Mouse (Mus musculus): ENCODE results near the gene Rpl7l1. TPM values are rescaled to one million over a fixed set of nuclear protein-coding genes. Genes with fewer than 3 reads are reported as not detected.
A peak's percentile ranks its signal among the peaks of the same experiment; 100 is the strongest.

Gene Rpl7l1
- polyA plus RNA-seq, 1 experiment = 46.0 TPM

- DNase-seq (ENCODE audit: extremely low spot score in 1 of 2, low spot score in 1 of 2) = no peak
These were observed 596 bp downstream of the Rpl7l1 start for GRCm38 (mm10) chr17:46781876-46782275.

DNA sequence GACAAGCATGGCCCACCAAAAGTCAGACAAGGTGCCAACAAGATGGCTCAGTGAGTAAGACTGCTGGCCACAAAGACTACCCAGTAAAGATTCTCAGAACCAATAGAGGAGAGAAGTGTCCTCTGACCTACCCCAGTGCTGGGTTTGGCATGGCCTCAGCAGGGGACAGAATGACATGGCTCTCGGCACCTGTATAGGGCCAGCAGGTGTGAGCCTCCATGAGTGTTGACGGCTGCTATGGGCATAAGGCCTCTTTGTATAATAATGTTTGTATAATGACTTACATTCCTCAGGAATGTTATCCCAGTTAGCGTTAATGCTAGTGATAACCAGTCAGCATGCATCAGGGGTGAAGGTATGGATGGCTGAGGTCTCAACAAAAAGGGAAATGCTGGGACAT is 6.4 kb downstream of the Rpl7l1 start:
- no peak for DNase-seq (ENCODE audit: extremely low spot score in 1 of 2, low spot score in 1 of 2)

DNA sequence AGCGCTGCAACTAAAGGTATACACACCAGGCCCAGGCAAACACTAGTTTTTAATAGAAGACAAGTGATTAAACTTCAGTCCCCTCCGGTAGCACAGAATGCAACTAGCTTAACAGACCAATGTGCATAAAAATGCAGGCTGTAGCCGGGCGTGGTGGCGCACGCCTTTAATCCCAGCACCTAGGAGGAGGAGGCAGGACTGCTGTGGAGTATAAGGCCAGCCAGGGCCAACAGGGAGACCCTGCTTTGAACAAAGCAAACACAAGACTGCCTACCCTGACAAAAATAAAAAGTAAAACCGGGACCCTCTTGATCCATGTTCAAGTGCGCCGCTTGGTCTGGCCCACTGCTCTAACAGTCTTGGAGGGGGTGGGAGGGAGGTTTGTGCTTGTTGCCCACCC is 7.4 kb downstream of the Rpl7l1 start:
- DNase-seq (ENCODE audit: extremely low spot score in 1 of 2, low spot score in 1 of 2) = no peak

DNA sequence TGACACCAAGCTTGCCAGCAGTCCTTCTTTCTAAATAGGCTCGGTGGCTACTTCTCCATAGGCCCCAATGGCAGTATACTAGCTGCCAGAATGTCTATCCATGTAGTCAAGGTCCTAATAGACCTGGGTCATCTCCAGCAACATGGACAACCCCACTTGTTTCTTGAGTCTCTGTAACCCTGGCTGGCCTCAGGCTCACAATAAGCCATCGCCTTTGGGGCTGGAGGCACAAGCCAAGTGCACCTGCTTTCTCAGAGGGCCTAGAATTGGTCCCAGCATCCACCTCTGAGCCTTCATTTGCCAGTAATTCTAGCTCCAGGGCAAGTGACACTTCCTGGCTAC is 8.4 kb downstream of the Rpl7l1 start:
- DNase-seq (ENCODE audit: extremely low spot score in 1 of 2, low spot score in 1 of 2) = no peak

GRCm38 (mm10) chr17:46773278-46774130 is 9.0 kb downstream of the Rpl7l1 start:
- no peak for DNase-seq (ENCODE audit: extremely low spot score in 1 of 2, low spot score in 1 of 2)

DNA sequence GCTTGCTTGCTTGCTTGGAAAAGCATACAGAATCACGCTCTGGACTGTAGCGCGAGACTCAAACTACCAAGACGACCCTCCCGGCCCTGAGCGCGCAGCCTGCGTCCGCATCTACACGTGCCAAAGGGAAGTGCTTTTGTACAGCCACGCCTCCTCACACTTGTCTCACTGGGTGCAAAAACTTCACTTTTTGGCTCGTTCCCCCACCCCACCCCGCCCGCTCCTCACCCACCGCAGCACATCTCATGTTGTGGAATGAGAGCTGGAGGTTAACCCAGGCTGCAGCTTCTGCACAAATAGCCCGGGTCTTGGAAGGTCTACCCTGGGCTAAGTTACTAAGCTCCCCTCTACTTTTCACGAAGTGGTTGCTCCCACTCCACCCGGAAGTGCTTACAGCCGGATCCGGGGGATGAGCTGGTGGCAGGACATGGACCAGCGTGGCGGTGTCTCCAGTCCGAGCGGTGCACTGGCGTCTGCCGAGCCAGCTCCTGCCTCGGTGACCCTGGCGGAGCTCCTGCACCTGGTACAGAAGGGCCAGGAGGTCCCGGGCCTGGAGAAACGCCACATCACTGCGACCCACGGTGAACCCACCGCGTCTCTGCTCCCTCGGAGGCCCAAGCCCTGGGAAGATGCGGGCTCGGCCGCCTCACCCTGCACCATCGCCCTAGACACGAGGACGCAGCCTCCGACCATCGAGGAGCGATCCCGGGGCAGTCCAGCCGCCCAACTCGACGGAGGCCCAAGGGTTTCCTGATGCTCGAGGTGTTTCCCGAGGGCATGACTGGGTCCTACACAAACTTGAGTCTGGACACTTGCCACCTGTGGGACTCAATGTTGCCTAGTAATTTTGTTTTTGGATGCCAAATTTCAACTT is 9.8 kb downstream of the Rpl7l1 start, which contains the start of gene 2310039H08Rik:
Gene 2310039H08Rik (plus strand): TSS at position 232 of the 874 bp plus-strand sequence.
- DNase-seq (ENCODE audit: extremely low spot score in 1 of 2, low spot score in 1 of 2) = peak; percentile 67 to 84

- no peak for DNase-seq (ENCODE audit: extremely low spot score in 1 of 2, low spot score in 1 of 2)
These were observed 10.5 kb downstream of the Rpl7l1 start for GRCm38 (mm10) chr17:46772038-46772403.

DNA sequence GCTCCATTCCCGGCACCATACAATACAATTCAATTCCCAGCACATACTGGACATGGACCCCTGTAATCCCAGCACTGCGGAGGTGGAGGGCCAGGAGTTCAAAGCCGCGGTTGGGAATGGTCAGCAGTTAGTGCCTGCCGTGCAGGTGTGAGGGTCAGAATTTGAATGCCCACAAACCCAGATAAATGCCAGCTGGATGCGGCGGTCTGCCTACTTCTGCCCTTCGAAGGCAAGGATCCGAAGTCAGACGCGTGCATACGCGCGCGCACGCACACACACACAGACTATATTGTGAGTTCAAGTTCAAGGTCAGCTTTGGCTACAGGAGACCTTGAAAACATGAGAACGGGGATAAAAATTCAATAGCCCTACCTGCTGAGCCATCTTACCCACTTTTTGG is 10.9 kb downstream of the Rpl7l1 start:
- DNase-seq (ENCODE audit: extremely low spot score in 1 of 2, low spot score in 1 of 2) = no peak

GRCm38 (mm10) chr17:46771025-46771424 is 11.4 kb downstream of the Rpl7l1 start:
- no peak for DNase-seq (ENCODE audit: extremely low spot score in 1 of 2, low spot score in 1 of 2)

DNA sequence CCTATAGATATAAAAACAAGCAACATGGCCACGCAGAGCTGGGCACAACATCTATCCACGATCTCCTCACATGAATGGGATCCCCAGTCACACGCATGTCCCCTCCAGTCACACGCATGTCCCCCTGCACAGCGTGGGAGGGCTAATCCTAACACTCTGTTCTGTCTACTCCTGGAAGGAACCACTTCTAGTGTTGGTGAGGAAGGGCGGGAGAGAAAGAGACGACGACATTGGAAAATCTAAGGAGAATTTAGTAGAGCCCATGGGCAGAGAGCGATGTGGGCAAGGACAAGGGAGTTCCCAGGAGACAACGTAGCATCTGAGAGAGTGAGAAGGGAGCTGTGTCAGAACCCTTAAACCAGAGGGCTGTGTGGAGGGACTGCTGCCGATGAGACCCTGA is 11.9 kb downstream of the Rpl7l1 start:
- no peak for DNase-seq (ENCODE audit: extremely low spot score in 1 of 2, low spot score in 1 of 2)

- DNase-seq (ENCODE audit: extremely low spot score in 1 of 2, low spot score in 1 of 2) = no peak
These were observed 14.6 kb downstream of the Rpl7l1 start for GRCm38 (mm10) chr17:46767868-46768267.

GRCm38 (mm10) chr17:46764916-46765315 is 17.6 kb downstream of the Rpl7l1 start:
- DNase-seq (ENCODE audit: extremely low spot score in 1 of 2, low spot score in 1 of 2) = peak; percentile 60 to 70

- DNase-seq (ENCODE audit: extremely low spot score in 1 of 2, low spot score in 1 of 2) = no peak
These were observed 18.9 kb downstream of the Rpl7l1 start, which contains the start of gene Ptcra for GRCm38 (mm10) chr17:46763544-46763943. Gene Ptcra, minus strand, starts transcription at chr17:46763712.

DNA sequence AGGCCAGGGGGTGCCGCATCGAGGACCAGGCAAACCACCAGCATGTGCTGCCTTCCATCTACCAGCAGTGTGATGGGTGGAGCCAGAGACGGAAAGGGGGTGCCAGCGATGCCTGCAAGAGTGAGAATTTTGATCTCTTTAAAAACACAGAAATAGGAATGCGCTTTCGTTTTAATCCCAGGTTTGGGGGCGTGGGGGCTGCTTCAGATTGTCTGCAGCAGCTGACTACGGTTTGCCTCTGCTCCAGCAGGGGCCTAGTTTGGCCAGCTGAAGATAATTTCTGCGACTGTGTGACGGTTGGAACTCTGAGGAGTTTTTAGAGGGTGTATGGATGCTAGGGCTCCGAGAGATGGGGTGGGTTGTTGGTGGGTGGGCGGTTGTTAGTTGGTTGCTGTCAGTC is 23.7 kb downstream of the Rpl7l1 start:
- peak in 1 of 2 experiments; percentile 52 for DNase-seq (ENCODE audit: extremely low spot score in 1 of 2, low spot score in 1 of 2)

- peak; percentile 97 to 98 for DNase-seq (ENCODE audit: extremely low spot score in 1 of 2, low spot score in 1 of 2)
These were observed 30.5 kb downstream of the Rpl7l1 start, which contains the start of gene Cnpy3 for GRCm38 (mm10) chr17:46751794-46752556. Gene Cnpy3, minus strand, starts transcription at chr17:46752214.

DNA sequence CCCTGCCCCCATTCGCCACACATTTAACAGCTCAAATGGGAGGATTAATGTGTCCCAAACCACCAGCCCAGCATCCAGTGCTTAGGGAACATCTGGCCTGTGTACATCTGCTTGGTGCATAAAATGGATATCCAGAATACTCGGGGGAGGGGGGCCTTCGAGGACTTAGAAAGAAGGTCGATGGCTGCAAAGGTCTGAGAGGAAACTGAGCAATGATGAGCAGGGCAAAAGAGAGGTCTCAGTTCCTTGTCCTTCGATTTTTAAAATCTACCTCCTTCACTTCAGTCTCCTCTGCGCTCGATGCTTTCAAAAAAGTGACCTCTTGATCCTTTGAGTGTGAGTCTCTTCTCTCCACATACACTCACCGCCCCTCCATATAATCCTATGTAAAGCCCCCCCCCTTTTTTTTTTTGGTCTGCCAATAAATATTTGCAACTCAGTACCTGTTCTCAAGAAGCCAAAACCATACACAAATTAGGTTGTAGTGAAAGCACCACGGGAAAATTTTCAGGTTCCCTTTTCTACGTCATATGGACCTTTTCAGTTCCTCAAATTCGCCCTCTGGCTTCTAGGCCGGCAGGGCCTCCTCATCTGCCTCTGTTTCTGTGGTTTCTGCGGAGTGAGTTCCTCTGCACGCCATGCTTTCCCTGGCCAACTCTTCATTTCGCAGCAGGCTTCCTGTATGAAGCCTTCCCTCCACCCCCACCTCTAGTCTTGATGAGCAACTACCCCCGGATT is 31.2 kb downstream of the Rpl7l1 start:
- DNase-seq (ENCODE audit: extremely low spot score in 1 of 2, low spot score in 1 of 2) = peak in 1 of 2 experiments; percentile 64

DNA sequence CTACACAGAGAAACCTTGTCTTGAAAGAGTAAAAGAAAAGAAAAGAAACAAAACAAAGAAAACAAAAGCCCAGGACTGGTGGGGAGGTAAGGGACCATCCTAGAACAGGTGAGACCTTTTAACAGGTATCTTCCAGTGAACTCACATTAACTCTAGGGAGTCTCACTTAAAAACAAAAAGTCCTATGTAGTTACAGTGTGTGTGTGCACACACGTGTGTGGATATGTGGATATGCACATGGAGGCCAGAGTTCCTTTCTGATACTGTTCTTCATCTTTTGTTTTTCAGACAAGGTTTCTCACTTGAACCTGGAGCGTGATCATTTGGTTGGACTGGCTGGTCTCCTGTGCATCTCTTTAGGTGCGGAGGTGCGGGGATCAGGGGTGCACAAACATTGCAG is 31.9 kb downstream of the Rpl7l1 start:
- no peak for DNase-seq (ENCODE audit: extremely low spot score in 1 of 2, low spot score in 1 of 2)

GRCm38 (mm10) chr17:46749282-46749681 is 33.2 kb downstream of the Rpl7l1 start:
- no peak for DNase-seq (ENCODE audit: extremely low spot score in 1 of 2, low spot score in 1 of 2)

GRCm38 (mm10) chr17:46747806-46748205 is 34.7 kb downstream of the Rpl7l1 start:
- DNase-seq (ENCODE audit: extremely low spot score in 1 of 2, low spot score in 1 of 2) = no peak

GRCm38 (mm10) chr17:46747234-46747633 is 35.2 kb downstream of the Rpl7l1 start:
- DNase-seq (ENCODE audit: extremely low spot score in 1 of 2, low spot score in 1 of 2) = no peak

All from frontal cortex, adult 2 months (tissue).